Mouse (Mus musculus) neural tube, embryonic 11.5 days (tissue): ENCODE measurements around the gene Dnajc8. TPM values are rescaled to one million over a fixed set of nuclear protein-coding genes. Genes with fewer than 3 reads are reported as not detected.

ENCODE experiments used
- ATAC-seq: fragments of 200-750 bp; cut with Nextera tagmentation; 2 replicates; pipeline ENCODE4 v1.8.0; 2017; ENCODE audit warnings: moderate number of reproducible peaks, mild to moderate bottlenecking, moderate TSS enrichment, moderate library complexity; ENCODE audit not compliant: insufficient read depth, low FRiP score, low TSS enrichment
- DNase-seq: peaks from one replicate; pipeline ENCODE4 v3.0.0-alpha.2; 2015; ENCODE audit warnings: low spot score
- H3K27ac ChIP-seq: fragments of 300-500 bp; sonication (generic); 2 replicates; pipeline ENCODE4 v1.5.1; 2014; ENCODE audit warnings: low read depth, mild to moderate bottlenecking, low read length
- H3K27me3 ChIP-seq: fragments of 300-500 bp; sonication (generic); 2 replicates; pipeline ENCODE4 v1.6.1; 2014; ENCODE audit warnings: mild to moderate bottlenecking, low read length, mixed read lengths; ENCODE audit not compliant: control insufficient read depth, insufficient read depth
- H3K36me3 ChIP-seq: fragments of 300-500 bp; sonication (generic); 2 replicates; pipeline ENCODE4 v1.6.1; 2014; ENCODE audit warnings: mild to moderate bottlenecking, low read length, moderate library complexity, mixed read lengths; ENCODE audit not compliant: control insufficient read depth, insufficient read depth
- H3K4me1 ChIP-seq: fragments of 300-500 bp; sonication (generic); 2 replicates; pipeline ENCODE4 v1.6.1; 2014; ENCODE audit warnings: low read length, mixed read lengths; ENCODE audit not compliant: control insufficient read depth, insufficient read depth
- H3K4me2 ChIP-seq: fragments of 300-500 bp; sonication (generic); 2 replicates; pipeline ENCODE4 v1.6.1; 2014; ENCODE audit warnings: low read depth, mild to moderate bottlenecking, moderate library complexity
- H3K4me3 ChIP-seq: fragments of 300-500 bp; sonication (generic); 2 replicates; pipeline ENCODE4 v1.5.1; 2014; ENCODE audit warnings: low read depth, low read length
- H3K9ac ChIP-seq: fragments of 300-500 bp; sonication (generic); 2 replicates; pipeline ENCODE4 v1.6.1; 2014; ENCODE audit warnings: mild to moderate bottlenecking, low read length
- H3K9me3 ChIP-seq: fragments of 300-500 bp; sonication (generic); 2 replicates; pipeline ENCODE4 v1.6.1; 2016; ENCODE audit warnings: low read length; ENCODE audit not compliant: control insufficient read depth
- WGBS: fragments of 180-500 bp; shearing (Covaris S2); extraction: QIAGEN DNeasy Blood & Tissue Kit; methylation state at CpG from one replicate; pipeline ENCODE4 v1.1.7; 2014; 5-methylcytosine and 5-hydroxymethylcytosine counted together
- polyA plus RNA-seq: library from polyadenylated mRNA; unstranded; fragments of >200 nt; fragmentation: Nextera tagmentation; extraction: Ambion mirVana; gene quantifications from 2 replicates; pipeline ENCODE4 v1.2.1, GENCODE M21; 2014

Gene Dnajc8
- polyA plus RNA-seq, 1 experiment from 2014 or later = 211 TPM

- no peak for ATAC-seq
- no peaks in the 10 kb centered on the region for H3K36me3 ChIP-seq
Measured at GRCm38 (mm10) chr4:132571190-132571589, 35.8 kb downstream of the Dnajc8 start.

GRCm38 (mm10) chr4:132573327-132573726 is 38.0 kb downstream of the Dnajc8 start:
- no peaks in the 10 kb centered on the region for H3K36me3 ChIP-seq
- no peaks in the 10 kb centered on the region for H3K27me3 ChIP-seq
- no peaks in the 10 kb centered on the region for H3K9me3 ChIP-seq
- no peak overlapping the region for H3K4me3 ChIP-seq
- H3K4me2 ChIP-seq = no peak overlapping the region
- no peaks in the 10 kb centered on the region for H3K4me1 ChIP-seq
- DNase-seq = no peak
- ATAC-seq = no peak
- H3K9ac ChIP-seq = no peak overlapping the region
- 80% methylated on average over 11 of the region's 11 CpGs for WGBS
- H3K27ac ChIP-seq = no peak overlapping the region

More at GRCm38 (mm10) chr4:132571190-132571589, 35.8 kb downstream of the Dnajc8 start:
- Histone ChIP-seq H3K4me1 (no peaks in the 10 kb centered on the region), H3K27me3 (no peaks in the 10 kb centered on the region), H3K4me2 (no peak overlapping the region), H3K4me3 (no peak overlapping the region), H3K9ac (no peak overlapping the region), H3K9me3 (no peaks in the 10 kb centered on the region), H3K27ac (no peak overlapping the region)
- 88% methylated on average over 9 of the region's 9 CpGs for WGBS
- no peak for DNase-seq

GRCm38 (mm10) chr4:132574809-132575347 is 39.5 kb downstream of the Dnajc8 start:
- no peaks in the 10 kb centered on the region for H3K9me3 ChIP-seq
- H3K4me2 ChIP-seq = no peak overlapping the region
- WGBS = 88% methylated on average over 1 of the region's 1 CpGs
- no peaks in the 10 kb centered on the region for H3K27me3 ChIP-seq
- H3K4me1 ChIP-seq = no peaks in the 10 kb centered on the region
- ATAC-seq = no peak
- DNase-seq = no peak
- no peak overlapping the region for H3K27ac ChIP-seq
- no peak overlapping the region for H3K4me3 ChIP-seq
- H3K36me3 ChIP-seq = no peaks in the 10 kb centered on the region
- no peak overlapping the region for H3K9ac ChIP-seq

- WGBS = 75% methylated on average over 3 of the region's 3 CpGs
- DNase-seq (no peak), ATAC-seq (no peak)
- no peaks in the 10 kb centered on the region for H3K36me3 ChIP-seq
- H3K9ac ChIP-seq = no peak overlapping the region
- H3K9me3 ChIP-seq = no peaks in the 10 kb centered on the region
- no peak overlapping the region for H3K27ac ChIP-seq
- H3K4me1 ChIP-seq = no peaks in the 10 kb centered on the region
- no peak overlapping the region for H3K4me3 ChIP-seq
- no peak overlapping the region for H3K4me2 ChIP-seq
- no peaks in the 10 kb centered on the region for H3K27me3 ChIP-seq
Measured at GRCm38 (mm10) chr4:132583781-132584180, 48.4 kb downstream of the Dnajc8 start.

GRCm38 (mm10) chr4:132584975-132585374 is 49.6 kb downstream of the Dnajc8 start:
- H3K4me2 ChIP-seq = no peak overlapping the region
- H3K27me3 ChIP-seq = no peaks in the 10 kb centered on the region
- H3K4me3 ChIP-seq = no peak overlapping the region
- H3K9ac ChIP-seq = no peak overlapping the region
- ATAC-seq (no peak), DNase-seq (no peak)
- H3K27ac ChIP-seq = no peak overlapping the region
- H3K4me1 ChIP-seq = no peaks in the 10 kb centered on the region
- 85% methylated on average over 2 of the region's 2 CpGs for WGBS
- H3K36me3 ChIP-seq = no peaks in the 10 kb centered on the region
- H3K9me3 ChIP-seq = no peaks in the 10 kb centered on the region

GRCm38 (mm10) chr4:132586282-132586681 is 50.9 kb downstream of the Dnajc8 start:
- DNase-seq = no peak
- no peak for ATAC-seq
- Histone ChIP-seq H3K4me2 (no peak overlapping the region), H3K4me1 (no peaks in the 10 kb centered on the region), H3K4me3 (no peak overlapping the region), H3K9ac (no peak overlapping the region), H3K36me3 (no peaks in the 10 kb centered on the region), H3K27me3 (no peaks in the 10 kb centered on the region), H3K9me3 (no peaks in the 10 kb centered on the region), H3K27ac (no peak overlapping the region)
- WGBS = 93% methylated on average over 4 of the region's 4 CpGs

- no peak for ATAC-seq
- no peak for DNase-seq
- Histone ChIP-seq H3K27ac (no peak overlapping the region), H3K4me1 (no peaks in the 10 kb centered on the region), H3K4me3 (no peak overlapping the region), H3K36me3 (no peaks in the 10 kb centered on the region), H3K4me2 (no peak overlapping the region), H3K27me3 (no peaks in the 10 kb centered on the region), H3K9ac (no peak overlapping the region), H3K9me3 (no peaks in the 10 kb centered on the region)
- 74% methylated on average over 3 of the region's 3 CpGs for WGBS
Measured at GRCm38 (mm10) chr4:132588512-132588911, 53.2 kb downstream of the Dnajc8 start.

- Histone ChIP-seq H3K4me2 (no peak overlapping the region), H3K36me3 (no peaks in the 10 kb centered on the region), H3K4me1 (no peaks in the 10 kb centered on the region), H3K27ac (no peak overlapping the region), H3K27me3 (no peaks in the 10 kb centered on the region), H3K9me3 (no peaks in the 10 kb centered on the region), H3K4me3 (no peak overlapping the region), H3K9ac (no peak overlapping the region)
- WGBS = 84% methylated on average over 10 of the region's 10 CpGs
- DNase-seq (no peak), ATAC-seq (no peak)
Measured at GRCm38 (mm10) chr4:132590642-132591041, 55.3 kb downstream of the Dnajc8 start.

GRCm38 (mm10) chr4:132592958-132593357 is 57.6 kb downstream of the Dnajc8 start:
- H3K27me3 ChIP-seq = no peaks in the 10 kb centered on the region
- H3K27ac ChIP-seq = no peak overlapping the region
- no peaks in the 10 kb centered on the region for H3K9me3 ChIP-seq
- DNase-seq (no peak), ATAC-seq (no peak)
- H3K4me1 ChIP-seq = no peaks in the 10 kb centered on the region
- H3K9ac ChIP-seq = no peak overlapping the region
- no peaks in the 10 kb centered on the region for H3K36me3 ChIP-seq
- 94% methylated on average over 9 of the region's 9 CpGs for WGBS
- H3K4me3 ChIP-seq = no peak overlapping the region
- H3K4me2 ChIP-seq = no peak overlapping the region
